Mouse (Mus musculus): ENCODE data around the gene Topbp1.
A peak's percentile ranks its signal among the peaks of the same experiment; 100 is the strongest.
"Not testable (repeated sequence)": the region's sequence is repeated elsewhere in the genome, so short reads cannot be mapped to it uniquely, and the experiment has no call there.

Gene Topbp1

DNA sequence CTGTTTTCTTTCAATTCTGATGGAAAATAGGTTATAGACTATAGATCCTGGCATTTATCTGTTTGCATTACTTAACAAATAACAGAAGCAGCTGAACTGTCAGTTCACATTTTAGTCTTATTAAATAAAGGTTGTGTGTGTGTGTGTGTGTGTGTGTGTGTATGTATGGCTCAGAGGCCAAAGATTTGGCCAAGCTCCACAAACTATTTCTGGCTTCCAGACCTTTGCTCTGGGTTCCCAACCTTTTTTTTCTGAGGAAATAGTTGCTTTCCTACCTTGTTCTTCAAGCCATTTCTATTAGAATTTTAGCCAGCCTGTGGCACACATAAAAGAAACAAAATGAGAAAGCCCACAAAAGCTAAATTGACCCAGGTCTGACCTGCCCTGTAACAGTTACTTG lies 43.8 kb downstream of the Topbp1 start:
- no peak for DNase-seq (ENCODE audit: low read depth in 2 of 2, low spot score in 2 of 2)

DNA sequence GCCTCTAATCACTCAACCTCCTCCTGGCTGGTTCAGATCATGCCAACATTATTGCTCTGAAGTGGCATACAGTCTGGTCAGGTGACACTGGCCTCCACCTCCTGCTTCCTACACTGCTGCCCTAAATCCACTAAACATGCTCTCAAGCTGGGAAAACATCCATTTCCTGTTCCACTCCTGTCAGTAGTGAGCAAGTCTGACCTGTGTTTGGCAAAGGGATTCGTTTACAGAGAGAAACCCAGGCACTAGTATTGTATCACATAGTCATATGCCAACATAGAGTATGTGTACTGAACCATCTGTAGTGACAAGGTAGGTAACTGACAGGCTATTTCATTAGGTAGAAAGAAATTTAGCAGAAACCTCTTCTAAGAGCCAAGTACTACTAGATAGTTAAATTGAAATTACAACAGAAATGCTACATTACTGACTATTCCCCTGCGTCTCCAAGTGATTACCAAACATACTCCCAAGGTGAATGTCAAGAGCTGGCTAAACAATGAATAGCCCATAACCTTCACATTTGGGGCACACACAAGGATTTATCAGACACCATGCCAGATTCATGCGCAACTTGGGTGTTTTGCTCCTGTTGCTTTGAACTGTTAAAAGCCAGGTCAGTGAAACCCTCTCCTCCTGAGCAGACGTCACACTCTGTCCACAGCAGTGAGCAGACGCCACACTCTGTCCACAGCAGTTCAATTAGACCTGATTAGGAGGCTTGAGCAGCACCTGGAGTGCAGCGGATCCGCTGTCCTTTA lies 48.7 kb downstream of the Topbp1 start:
- not testable (repeated sequence) for DNase-seq (ENCODE audit: low read depth in 2 of 2, low spot score in 2 of 2)

DNA sequence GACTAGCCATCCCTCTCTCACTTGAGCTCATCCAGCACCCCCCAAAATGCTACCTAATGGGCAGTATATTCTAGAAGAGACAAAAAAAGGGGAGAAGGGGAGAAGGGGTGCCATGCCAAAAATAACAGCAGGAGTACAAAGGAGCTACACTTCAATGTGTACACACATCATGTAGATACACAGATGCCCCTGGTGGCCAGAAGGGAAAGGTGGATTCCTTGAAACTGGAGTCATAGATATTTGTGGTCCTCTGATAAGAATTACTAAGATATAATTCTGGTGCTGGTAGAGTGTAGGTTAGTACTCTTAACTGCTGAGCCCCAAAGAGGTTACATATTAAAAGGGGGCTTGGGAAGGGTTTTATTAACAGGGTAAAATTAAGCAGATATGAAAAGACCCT lies 52.9 kb downstream of the Topbp1 start:
- no peak for DNase-seq (ENCODE audit: low read depth in 2 of 2, low spot score in 2 of 2)

DNA sequence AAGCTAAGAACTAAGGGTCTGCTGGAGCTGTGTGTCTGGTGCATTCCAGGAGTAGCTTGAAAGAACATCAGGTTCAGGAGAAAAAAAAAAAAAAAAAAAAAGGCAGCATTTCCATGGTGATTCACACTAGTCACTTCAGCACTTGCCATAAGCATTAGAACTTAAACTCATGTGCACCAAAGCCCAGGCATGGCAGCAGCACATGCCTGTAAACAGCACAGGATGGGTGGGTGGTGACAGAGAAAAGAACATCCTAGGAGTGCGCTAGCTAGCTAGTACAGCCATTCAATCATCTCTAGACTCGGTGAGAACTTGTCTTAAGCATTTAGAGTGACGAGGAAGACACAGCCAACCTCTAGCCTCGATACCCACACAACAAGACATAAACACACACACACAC lies 53.5 kb downstream of the Topbp1 start:
- no peak for DNase-seq (ENCODE audit: low read depth in 2 of 2, low spot score in 2 of 2)

DNA sequence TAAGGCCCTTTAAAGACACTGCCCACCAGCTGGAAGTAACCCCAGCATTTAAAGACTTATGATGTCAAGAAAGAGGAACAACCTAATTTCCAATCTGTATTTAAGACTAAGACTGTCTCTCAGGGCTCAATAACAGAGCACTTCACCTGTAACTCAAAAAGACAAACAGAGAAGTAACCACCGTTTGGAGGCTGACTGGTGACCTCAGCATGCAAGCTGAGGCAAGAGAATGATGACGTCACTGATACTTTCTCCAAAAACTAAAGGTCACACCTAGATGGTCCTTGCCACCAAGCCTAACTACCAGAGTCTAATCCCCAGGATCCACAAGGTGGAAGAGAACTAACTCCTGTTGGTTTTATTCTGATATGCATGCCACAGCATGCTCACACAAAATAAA lies 55.6 kb downstream of the Topbp1 start:
- no peak for DNase-seq (ENCODE audit: low read depth in 2 of 2, low spot score in 2 of 2)

DNA sequence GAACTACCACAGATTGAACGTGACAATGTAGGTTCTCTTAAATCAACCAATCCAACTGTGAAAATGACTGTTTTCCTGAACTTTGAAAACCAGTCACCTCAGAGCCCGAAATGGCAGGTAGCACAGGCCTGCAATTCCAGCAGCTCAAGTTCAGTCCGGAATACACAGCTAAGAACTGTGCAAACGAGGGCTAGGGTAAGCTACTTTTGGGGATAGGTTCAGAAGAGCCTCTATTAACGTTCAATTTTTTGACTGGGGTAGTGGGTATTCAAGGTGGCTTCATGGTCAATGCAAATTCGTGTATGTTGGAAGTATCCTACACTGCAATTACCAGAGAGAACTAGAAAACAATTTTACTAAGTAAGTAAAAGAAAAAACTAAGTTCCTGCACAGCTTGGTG lies 58.1 kb downstream of the Topbp1 start:
- DNase-seq (ENCODE audit: low read depth in 2 of 2, low spot score in 2 of 2), result no peak

DNA sequence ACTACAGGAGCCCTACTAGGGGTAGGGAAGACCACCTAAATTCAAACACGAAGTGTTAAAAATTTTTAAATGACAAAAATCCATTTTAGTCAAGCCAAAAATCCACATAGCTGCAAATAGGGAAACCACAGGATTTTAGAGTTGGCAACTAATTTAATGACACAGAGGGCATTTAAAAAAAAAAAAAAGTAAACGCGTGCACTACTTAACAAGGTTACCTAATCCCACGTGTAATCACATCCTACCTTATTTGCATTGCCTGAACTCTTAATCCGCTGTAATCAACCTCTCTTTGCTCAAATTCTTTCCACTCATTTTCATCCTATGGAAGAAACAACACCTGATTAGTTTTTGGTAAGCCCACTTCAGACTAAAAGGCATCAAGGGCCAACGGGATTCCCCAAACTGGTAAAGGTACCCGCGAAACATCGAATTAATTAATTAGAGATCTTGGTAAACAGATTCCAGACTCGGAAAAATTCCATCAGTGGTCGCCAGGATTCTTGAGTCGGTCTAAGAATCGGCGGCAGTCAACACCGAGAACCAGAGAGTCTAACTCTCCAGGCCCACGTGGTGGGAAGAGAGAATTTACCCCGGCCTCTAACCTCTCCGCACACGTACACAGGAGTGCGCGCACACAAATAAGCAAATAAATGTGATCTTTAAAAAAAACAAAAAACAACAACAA lies 58.9 kb downstream of the Topbp1 start:
- DNase-seq (ENCODE audit: low read depth in 2 of 2, low spot score in 2 of 2), result peak in 1 of 2 experiments; percentile 8

DNA sequence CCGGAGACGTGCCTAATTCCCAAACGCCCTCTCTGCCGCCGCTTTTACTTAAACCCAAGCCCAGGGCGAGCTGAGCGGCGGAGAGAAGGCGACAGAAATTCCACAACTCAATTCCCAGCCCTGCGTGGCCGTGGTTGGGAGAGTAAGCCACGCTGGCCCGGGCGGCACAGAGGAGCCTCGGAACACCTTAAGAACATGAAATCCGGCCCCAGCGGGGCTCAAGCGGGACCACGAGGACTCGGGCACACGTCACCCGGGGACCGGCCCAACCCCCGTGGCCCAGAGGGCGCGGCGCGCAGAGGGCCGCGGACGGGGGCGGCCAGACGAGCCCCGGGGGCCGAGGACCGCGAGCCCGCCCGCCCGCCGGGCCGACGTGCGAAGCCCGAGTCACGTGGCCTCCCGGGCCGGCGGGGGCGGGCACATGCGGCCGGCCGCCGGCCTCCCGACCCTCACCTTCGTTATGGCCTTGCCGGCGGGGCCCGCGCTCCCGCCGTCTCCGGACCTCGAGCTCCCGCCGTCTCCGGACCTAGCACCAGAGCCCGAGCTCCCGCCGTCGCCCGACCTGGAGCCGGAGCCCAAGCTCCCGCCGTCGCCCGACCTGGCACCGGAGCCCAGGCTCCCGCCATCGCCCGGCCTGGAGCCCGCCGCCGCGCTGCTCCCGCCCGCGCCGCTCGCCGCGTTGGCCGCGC lies 59.7 kb downstream of the Topbp1 start:
- DNase-seq (ENCODE audit: low read depth in 2 of 2, low spot score in 2 of 2), result peak; percentile 19 to 36

DNA sequence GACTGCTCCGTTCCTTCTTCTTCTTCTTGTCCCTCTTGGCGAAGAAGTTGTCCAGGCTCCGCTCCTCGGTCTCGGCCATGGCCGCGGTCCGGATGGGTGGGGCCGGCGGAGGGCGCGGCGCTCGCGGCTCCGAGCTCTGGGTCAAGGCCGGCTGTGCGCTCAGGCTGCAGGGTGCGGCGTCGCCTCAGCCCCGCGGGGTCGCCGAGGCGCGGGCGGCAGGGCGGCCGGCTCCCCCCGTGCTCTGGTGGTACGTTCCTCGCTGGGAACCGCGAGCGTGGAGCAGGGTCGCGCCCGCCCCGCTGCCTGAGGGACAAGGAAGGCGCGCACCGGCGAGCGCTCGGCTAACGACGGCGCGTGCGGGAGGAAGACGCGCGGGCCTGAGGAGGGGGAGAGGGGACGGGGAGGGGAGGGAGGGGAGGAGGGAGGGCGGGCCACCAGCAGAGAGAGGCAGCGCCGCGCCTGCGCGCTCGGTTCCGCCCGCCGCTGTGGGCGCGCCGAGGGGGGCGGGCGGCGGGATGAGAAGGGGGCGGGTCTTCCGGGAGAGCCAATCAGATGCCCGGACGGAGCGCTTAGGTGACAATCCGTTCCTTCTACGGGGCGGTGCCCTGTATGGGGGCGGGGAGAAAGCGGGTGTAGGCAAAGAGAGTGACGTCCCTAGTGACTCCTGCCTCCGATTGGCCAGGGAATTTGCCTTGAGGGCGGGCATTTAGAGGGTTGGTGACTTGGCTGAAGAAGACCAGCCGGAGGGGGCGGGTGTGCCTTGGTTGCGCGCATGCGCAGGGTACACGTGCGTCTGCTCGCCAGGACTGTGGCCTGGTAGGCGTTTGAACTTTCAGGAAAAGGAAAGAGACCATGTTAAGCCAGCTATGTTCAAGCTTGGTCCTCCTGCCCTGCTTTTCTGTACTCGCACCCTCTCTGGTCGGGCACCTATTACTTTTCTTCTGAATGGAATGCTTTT lies 60.6 kb downstream of the Topbp1 start, which contains the start of gene Cdv3:
Gene Cdv3 (minus strand): TSS at position 551 of the 958 bp plus-strand sequence.
- DNase-seq (ENCODE audit: low read depth in 2 of 2, low spot score in 2 of 2), result peak; percentile 98

DNA sequence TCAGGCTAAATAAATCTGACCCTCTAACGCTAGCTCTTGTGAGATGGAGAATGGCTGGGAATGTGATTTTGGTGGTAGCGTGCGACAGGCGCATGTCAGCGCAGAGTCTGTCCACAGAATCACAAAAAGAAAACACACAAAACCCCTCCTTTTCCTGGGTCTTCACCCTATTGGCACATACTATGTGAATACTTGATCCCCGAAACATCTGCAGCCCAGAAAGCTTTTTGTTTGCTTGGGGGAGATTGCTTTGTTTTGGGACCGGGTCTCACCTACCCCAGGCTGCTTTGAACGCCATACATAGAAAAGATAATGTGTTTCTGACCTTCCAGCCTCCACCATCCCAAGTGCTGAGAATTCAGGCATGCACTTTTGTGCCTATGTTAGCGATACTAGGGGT lies 61.3 kb downstream of the Topbp1 start:
- no peak for DNase-seq (ENCODE audit: low read depth in 2 of 2, low spot score in 2 of 2)

DNA sequence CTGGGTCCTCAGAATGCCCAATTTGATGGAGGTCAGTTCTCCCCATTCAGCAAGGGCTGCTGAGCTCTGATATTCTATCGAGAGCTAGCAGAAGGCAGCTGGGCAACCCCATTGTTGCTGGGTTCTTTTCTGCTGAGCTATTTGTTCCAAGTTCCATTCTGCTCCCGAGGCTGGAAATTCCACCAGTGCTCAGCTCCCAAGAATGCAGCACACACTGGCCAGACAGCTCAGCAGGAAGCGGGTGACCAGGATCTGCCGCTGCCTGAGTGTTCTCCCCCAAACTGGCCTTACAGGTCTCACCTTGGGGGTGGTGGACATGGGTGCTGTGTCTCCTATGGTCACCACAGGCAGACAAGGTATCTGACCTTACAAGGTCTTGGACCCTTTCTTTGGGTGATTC lies 64.9 kb downstream of the Topbp1 start:
- DNase-seq (ENCODE audit: low read depth in 2 of 2, low spot score in 2 of 2), result no peak

DNA sequence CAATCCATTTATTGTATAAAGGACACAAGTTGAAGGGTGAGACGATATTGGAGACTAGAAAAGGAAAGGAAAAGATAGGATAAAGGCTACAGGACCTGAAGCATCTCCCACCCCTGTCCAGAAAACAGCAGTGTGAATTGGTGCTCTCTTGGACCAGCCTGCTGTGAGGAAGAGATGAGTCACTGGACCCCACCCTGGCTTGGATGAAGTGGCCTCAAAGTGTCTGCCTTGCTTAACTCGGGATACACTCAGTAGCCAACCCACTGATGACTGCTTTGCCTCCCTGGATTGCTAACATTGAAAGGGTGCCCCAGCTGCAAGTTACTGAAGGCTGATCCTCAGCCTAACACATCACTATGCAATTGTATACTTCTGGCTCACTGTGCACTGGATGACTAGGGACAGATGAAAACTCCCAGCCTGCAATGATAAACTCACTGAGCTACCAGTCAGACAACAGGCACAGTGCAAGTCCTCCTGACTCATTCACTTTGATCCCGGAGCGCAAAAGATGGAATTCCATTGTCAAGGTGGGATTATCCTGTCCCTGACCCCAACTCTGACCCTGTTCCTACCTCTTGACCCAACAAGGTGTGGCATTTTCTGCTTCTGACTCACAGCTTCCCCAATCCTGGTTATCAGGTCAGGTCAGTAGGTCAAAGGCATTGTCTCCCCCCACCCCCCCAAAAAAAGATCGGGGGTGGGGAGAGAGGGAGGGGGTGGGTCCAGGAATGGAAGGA lies 67.4 kb downstream of the Topbp1 start:
- no peak for DNase-seq (ENCODE audit: low read depth in 2 of 2, low spot score in 2 of 2)

DNA sequence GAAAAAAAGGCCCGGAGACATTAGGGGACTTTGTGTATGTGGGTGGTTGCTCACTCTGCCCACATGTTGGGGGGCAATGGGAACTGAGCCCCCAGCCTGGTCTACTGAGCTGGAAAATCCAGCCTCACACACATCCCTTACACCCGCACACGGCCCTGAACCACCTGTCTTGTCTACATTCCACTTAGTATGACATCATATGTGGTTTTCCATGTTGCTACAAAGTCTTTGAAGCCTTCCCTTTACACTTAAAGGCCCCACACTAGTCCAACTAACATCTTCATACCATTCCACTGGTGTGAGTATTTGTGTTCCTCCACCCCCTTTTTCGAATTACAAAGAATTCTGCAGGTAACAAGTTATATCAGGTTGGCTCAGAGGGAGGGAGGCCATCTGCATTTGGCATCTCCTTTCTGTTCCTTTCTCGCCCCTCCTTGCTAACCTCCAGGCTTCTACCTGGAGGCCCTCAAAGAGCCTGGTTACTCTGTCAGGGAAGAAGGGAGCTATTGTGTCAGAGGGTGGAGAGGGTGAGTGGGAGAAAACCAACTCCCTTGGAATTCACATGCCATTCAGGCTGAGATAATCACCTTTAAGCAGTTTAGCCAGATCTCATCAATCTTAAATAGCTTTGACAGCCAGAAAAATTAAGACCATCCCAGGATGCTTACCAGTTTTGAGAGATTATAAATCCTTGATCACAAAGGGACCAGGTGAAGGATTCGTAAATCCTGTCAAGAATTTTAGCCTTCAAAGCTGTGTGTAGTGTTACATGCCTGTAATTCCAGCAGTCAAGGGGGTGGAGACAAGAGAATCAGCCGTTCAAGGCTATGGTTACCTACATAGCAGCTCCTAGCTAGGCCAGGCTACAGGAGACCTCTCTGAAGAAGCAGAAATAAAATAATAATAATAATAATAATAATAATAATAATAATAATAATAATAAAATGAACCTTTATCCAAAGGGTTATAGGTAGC lies 71.6 kb downstream of the Topbp1 start:
- no peak for DNase-seq (ENCODE audit: low read depth in 2 of 2, low spot score in 2 of 2)

DNA sequence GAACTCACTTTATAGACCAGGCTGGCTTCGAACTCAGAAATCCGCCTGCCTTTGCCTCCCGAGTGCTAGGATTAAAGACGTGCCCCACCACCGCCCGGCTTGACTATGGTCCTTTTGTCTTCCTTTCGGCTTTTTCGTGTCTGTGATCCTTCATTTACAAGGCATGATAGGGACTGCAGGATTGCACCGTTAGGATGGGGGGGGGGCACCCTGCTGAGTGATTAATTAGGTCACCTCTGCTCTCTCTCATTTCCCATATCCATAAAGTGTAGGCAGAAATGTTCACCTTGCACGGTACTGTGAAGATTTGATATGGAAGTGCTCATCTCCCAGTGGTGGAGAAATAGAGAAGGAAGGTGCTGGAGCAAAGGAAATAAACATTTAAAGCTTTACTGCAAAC lies 73.7 kb downstream of the Topbp1 start:
- no peak for DNase-seq (ENCODE audit: low read depth in 2 of 2, low spot score in 2 of 2)

DNA sequence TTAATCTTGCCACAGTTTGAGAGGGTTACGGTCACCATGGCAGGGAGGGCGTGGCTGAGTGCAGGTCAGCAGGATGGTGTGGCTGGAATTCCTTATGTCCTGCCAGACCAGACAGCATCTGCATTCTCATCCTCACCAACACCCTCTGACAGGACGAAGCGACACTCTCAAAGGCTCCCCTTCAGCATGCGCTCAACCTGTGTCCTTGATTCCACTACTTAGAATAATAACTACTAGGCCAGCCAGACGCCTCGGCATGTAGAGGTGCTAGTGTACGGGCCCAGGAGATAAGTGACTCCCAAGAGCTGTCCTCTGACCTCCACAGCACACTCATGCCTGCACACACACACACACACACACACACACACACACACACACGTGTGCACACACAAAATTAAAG lies 74.2 kb downstream of the Topbp1 start:
- no peak for DNase-seq (ENCODE audit: low read depth in 2 of 2, low spot score in 2 of 2)

DNA sequence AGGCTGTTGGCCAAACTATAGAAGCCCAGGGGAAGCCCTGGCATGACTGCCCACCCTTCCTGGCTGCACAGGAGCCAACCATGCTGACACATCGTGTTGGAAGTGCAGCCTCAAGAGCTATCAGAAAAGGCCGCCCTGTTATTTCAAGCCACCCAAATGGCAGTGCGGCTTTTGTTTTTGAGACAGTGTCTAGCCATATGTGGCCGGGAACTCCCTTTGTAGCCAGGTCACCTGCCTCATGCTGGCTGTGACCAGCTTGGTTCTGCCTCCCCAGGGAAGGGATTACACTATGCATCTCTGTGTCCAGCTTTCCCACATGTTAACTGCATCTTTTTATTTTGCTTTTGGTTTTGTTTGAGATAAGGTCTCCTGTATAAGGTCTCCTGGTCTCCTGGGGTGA lies 75.6 kb downstream of the Topbp1 start:
- DNase-seq (ENCODE audit: low read depth in 2 of 2, low spot score in 2 of 2), result no peak

DNA sequence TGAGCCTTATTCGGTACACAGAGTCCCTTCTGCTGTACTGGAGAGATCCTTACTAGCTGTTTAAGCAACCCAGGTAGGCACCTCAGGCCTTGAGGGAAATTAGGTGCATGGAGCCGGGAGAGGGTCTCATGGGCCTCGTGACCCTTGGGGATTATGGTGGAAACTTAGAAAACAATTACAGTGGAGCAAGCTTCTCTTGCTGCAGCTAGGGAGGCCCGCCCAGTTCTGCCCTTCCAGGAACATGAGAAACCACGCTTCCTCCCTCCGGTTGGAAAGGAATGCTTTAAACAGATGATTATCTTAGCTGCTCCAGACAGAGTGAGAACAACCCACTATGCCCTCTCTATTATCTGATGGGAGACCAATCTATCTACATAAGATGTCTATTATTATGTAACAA lies 78.0 kb downstream of the Topbp1 start:
- no peak for DNase-seq (ENCODE audit: low read depth in 2 of 2, low spot score in 2 of 2)

DNA sequence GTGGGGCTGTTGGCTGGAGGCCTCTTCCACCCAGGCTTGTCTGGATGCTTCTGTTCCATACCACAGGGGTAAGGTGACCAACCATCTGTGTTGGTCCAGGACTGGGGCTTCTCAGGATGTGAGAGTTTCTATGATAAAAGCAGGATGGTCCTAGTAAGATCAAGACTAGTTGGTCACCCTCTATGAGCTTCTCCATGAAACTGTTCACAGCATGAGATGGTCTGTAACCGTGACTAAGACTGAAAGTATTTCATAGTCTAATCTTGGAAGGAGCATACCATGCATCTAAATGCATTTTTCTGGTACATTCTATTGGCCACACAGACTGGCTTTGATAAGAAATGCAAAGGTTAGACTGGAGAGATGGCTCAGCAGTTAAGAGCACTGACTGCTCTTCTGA lies 78.6 kb downstream of the Topbp1 start:
- DNase-seq (ENCODE audit: low read depth in 2 of 2, low spot score in 2 of 2), result no peak

DNA sequence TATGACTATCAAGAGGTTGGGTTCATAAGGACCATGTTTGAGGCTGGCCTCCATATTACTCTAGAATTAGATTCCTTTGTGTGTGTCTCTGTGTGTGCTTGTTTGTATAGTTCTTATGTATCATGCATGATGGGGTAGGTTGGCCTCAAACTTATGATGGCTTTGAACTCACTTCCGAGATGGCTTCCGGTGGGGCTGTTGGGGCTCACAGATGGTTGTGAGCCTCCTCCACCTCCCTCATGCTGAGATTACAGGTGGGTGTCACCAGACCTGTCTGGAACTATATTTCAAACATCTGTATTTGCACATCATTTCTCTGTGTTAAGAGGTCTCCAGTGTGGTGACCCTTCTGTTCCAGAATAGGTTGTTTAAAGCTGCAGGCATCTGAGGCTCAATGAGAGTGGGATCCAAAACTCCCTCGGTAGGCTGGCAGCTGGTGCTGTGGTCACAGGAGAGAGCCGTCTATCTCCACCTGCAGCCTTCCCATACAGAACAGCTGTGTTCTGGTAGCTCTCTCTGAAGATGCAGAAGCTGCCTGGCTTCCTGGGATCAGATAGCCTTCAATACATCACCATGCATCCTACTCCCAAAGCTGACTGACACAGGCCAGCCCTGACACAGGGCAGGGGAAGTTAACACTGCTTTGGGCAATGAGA lies 79.3 kb downstream of the Topbp1 start:
- no peak for DNase-seq (ENCODE audit: low read depth in 2 of 2, low spot score in 2 of 2)

Data from CD8-positive naive resting alpha-beta T cell, adult 2 months (primary cell).